Mouse (Mus musculus) forebrain, embryonic 12.5 days (tissue): ENCODE results near the gene Itsn1. TPM values are rescaled to one million over a fixed set of nuclear protein-coding genes. Genes with fewer than 3 reads are reported as not detected.

ENCODE experiments used
- ATAC-seq: fragments of 200-750 bp; cut with Nextera tagmentation; 2 replicates; pipeline ENCODE4 v1.8.0; 2017; ENCODE audit warnings: moderate TSS enrichment; ENCODE audit not compliant: low FRiP score
- H3K27ac ChIP-seq: fragments of 300-500 bp; sonication (generic); 2 replicates; pipeline ENCODE4 v1.5.1; 2016; ENCODE audit warnings: mild to moderate bottlenecking
- H3K27me3 ChIP-seq: fragments of 300-500 bp; sonication (generic); 2 replicates; pipeline ENCODE4 v1.6.1; 2016; ENCODE audit warnings: mild to moderate bottlenecking
- H3K36me3 ChIP-seq: fragments of 300-500 bp; sonication (generic); replicated peaks from 2 replicates; pipeline ENCODE4 v1.6.1; 2016; ENCODE audit warnings: mild to moderate bottlenecking
- H3K4me1 ChIP-seq: fragments of 300-500 bp; sonication (generic); 2 replicates; pipeline ENCODE4 v1.6.1; 2016
- H3K4me2 ChIP-seq: fragments of 300-500 bp; sonication (generic); 2 replicates; pipeline ENCODE4 v1.6.1; 2016; ENCODE audit warnings: mild to moderate bottlenecking, moderate library complexity
- H3K4me3 ChIP-seq: fragments of 300-500 bp; sonication (generic); replicated peaks from 2 replicates; pipeline ENCODE4 v1.5.1; 2016; ENCODE audit warnings: mild to moderate bottlenecking
- H3K9ac ChIP-seq: fragments of 300-500 bp; sonication (generic); 2 replicates; pipeline ENCODE4 v1.6.1; 2016; ENCODE audit warnings: mild to moderate bottlenecking
- H3K9me3 ChIP-seq: fragments of 300-500 bp; sonication (generic); 2 replicates; pipeline ENCODE4 v1.6.1; 2016
- WGBS: fragments of 180-500 bp; shearing (Covaris S2); methylation state at CpG from one replicate; pipeline ENCODE4 v1.1.7; 2016; 5-methylcytosine and 5-hydroxymethylcytosine counted together
- polyA plus RNA-seq: library from polyadenylated mRNA; unstranded; fragments of >200 nt; fragmentation: Nextera tagmentation; extraction: Ambion mirVana; gene quantifications from 2 replicates; pipeline ENCODE4 v1.2.1, GENCODE M21; 2016

Gene Itsn1
- polyA plus RNA-seq, 1 experiment from 2014 or later, result 65.4 TPM

- 47% methylated on average over 10 of the region's 10 CpGs for WGBS
- peak; percentile 24; the same call in 1 of the 2 replicates for ATAC-seq
Measured at GRCm38 (mm10) chr16:91936340-91937030, 207.4 kb downstream of the Itsn1 start.

DNA sequence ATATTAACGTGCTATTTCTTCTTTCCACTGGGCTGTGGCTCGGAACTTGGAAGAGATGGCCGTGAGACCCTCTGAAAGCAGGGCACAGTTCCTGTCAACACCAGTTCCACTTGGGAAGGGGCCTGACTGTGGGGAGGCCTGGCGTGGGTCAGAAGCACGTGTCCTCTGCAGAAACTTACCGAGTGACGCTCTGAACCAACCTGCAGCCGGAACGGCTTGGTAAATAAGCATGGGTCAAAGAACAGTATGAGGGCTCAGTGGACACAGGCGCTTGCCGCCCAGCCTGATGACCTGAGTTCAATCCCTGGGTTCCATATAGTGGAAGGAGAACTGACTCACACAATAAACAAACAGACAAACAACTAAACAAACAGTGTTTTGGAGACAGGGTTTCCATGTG is 208.2 kb downstream of the Itsn1 start:
- ATAC-seq, result no peak
- Histone ChIP-seq H3K36me3 (no peaks in the 10 kb centered on the region), H3K9me3 (no peaks in the 10 kb centered on the region), H3K27ac (no peak overlapping the region), H3K4me3 (no peak overlapping the region), H3K27me3 (no peaks in the 10 kb centered on the region), H3K9ac (no peak overlapping the region), H3K4me1 (no peaks in the 10 kb centered on the region), H3K4me2 (no peak overlapping the region)
- 91% methylated on average over 11 of the region's 11 CpGs for WGBS

More at GRCm38 (mm10) chr16:91936340-91937030, 207.4 kb downstream of the Itsn1 start:
- no peak overlapping the region for H3K4me2 ChIP-seq
- H3K9me3 ChIP-seq, result no peaks in the 10 kb centered on the region
- H3K27me3 ChIP-seq, result no peaks in the 10 kb centered on the region
- H3K4me3 ChIP-seq, result no peak overlapping the region
- H3K27ac ChIP-seq, result no peak overlapping the region
- H3K36me3 ChIP-seq, result no peaks in the 10 kb centered on the region
- H3K4me1 ChIP-seq, result no peaks in the 10 kb centered on the region
- H3K9ac ChIP-seq, result no peak overlapping the region

GRCm38 (mm10) chr16:91938141-91938540 is 209.1 kb downstream of the Itsn1 start:
- Histone ChIP-seq H3K4me3 (no peak overlapping the region), H3K9me3 (no peaks in the 10 kb centered on the region), H3K36me3 (no peaks in the 10 kb centered on the region), H3K9ac (no peak overlapping the region), H3K4me2 (no peak overlapping the region), H3K4me1 (no peaks in the 10 kb centered on the region), H3K27ac (no peak overlapping the region), H3K27me3 (no peaks in the 10 kb centered on the region)
- WGBS, result 80% methylated on average over 5 of the region's 5 CpGs
- ATAC-seq, result no peak

DNA sequence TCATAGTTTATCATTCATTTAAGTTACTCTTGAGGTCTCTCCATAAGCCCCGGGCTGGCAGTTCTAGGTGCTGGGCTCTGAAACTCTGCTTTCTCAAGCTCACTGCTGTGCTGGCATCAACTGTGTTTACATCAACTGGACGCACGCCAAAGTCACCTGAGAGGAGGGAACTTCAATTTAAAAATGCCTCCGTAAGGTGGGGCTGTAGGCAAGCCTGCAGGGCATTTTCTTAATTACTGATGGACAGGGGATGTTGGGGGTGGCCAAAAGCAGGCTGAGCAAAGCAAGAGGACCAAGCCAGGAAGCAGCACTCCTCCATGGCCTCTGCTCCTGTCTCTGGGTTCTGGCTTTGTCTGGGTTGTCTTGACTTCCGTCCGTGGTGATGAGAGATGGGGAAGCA is 211.6 kb downstream of the Itsn1 start:
- no peak for ATAC-seq
- WGBS, result 83% methylated on average over 6 of the region's 6 CpGs
- no peaks in the 10 kb centered on the region for H3K27me3 ChIP-seq
- no peaks in the 10 kb centered on the region for H3K36me3 ChIP-seq
- H3K4me2 ChIP-seq, result no peak overlapping the region
- no peak overlapping the region for H3K27ac ChIP-seq
- H3K4me1 ChIP-seq, result no peaks in the 10 kb centered on the region
- no peak overlapping the region for H3K4me3 ChIP-seq
- 0 out of 2 replicates have a peak overlapping the region, but pooled peaks have one; percentile 4 for H3K9ac ChIP-seq
- H3K9me3 ChIP-seq, result no peaks in the 10 kb centered on the region

DNA sequence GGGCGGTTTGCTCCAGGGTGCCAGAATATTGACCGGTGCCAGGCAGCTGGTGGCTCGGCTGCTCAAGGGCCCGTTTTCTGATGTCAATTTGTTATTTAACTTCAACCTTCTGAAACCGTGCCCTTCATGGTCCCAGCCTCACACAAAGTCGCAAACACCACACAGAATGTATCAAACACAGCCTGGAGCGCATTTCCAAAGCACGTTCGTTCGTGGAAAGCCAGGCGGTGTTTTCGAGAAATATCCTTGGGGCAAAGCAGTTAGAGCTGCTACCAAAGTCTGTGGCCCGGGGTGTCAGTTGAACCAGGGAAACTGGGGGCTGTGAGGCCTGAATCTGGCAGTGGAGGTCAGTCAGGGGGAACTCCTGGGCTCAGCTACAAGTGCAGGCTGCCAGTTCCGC is 213.1 kb downstream of the Itsn1 start:
- no peaks in the 10 kb centered on the region for H3K36me3 ChIP-seq
- no peak overlapping the region for H3K4me2 ChIP-seq
- H3K27ac ChIP-seq, result no peak overlapping the region
- no peak overlapping the region for H3K4me3 ChIP-seq
- no peak for ATAC-seq
- H3K9ac ChIP-seq, result no peak overlapping the region
- no peaks in the 10 kb centered on the region for H3K27me3 ChIP-seq
- 91% methylated on average over 14 of the region's 14 CpGs for WGBS
- H3K4me1 ChIP-seq, result no peaks in the 10 kb centered on the region
- no peaks in the 10 kb centered on the region for H3K9me3 ChIP-seq

- WGBS, result 91% methylated on average over 10 of the region's 10 CpGs
- no peaks in the 10 kb centered on the region for H3K27me3 ChIP-seq
- ATAC-seq, result no peak
Measured at GRCm38 (mm10) chr16:91946261-91946660, 217.2 kb downstream of the Itsn1 start.

DNA sequence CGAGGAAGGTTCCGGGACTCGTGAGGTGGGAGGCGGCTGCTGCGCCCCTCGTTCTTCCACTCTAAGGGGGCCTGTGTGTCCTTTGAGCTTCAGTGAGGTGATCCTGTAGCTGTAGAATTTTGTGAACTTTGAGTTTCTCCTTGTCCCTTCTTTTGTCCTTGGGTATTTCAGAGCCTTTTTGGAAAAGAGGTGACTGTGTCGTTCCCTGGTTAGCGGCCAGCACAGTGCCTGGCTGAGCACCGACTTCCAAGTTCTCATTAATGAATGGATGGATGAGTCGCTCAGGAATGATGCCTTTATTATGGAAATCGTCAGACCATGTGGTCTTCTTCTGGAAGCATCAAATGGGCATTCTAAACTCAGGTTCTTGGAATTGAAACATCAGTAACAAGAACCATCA is 218.0 kb downstream of the Itsn1 start:
- Histone ChIP-seq H3K27me3 (no peaks in the 10 kb centered on the region), H3K36me3 (no peaks in the 10 kb centered on the region), H3K4me3 (no peak overlapping the region), H3K4me1 (no peaks in the 10 kb centered on the region), H3K9me3 (no peaks in the 10 kb centered on the region), H3K4me2 (no peak overlapping the region), H3K27ac (no peak overlapping the region), H3K9ac (no peak overlapping the region)
- ATAC-seq, result no peak
- WGBS, result 66% methylated on average over 11 of the region's 11 CpGs

More at GRCm38 (mm10) chr16:91946261-91946660, 217.2 kb downstream of the Itsn1 start:
- H3K9me3 ChIP-seq, result no peaks in the 10 kb centered on the region
- H3K9ac ChIP-seq, result no peak overlapping the region
- H3K4me2 ChIP-seq, result no peak overlapping the region
- no peak overlapping the region for H3K27ac ChIP-seq
- no peaks in the 10 kb centered on the region for H3K36me3 ChIP-seq
- H3K4me3 ChIP-seq, result no peak overlapping the region
- no peaks in the 10 kb centered on the region for H3K4me1 ChIP-seq

- no peak for ATAC-seq
- WGBS, result 92% methylated on average over 4 of the region's 4 CpGs
Measured at GRCm38 (mm10) chr16:91953967-91954366, 224.9 kb downstream of the Itsn1 start.

GRCm38 (mm10) chr16:91954766-91955165 is 225.7 kb downstream of the Itsn1 start:
- 88% methylated on average over 8 of the region's 8 CpGs for WGBS
- no peak overlapping the region for H3K4me3 ChIP-seq
- H3K4me2 ChIP-seq, result no peak overlapping the region
- ATAC-seq, result no peak
- H3K27me3 ChIP-seq, result no peaks in the 10 kb centered on the region
- H3K4me1 ChIP-seq, result no peaks in the 10 kb centered on the region
- no peak overlapping the region for H3K9ac ChIP-seq
- H3K9me3 ChIP-seq, result 0 out of 2 replicates have a peak, but pooled peaks cover 9% of the 10 kb centered on the region
- no peaks in the 10 kb centered on the region for H3K36me3 ChIP-seq
- H3K27ac ChIP-seq, result no peak overlapping the region

More at GRCm38 (mm10) chr16:91953967-91954366, 224.9 kb downstream of the Itsn1 start:
- Histone ChIP-seq H3K4me3 (no peak overlapping the region), H3K4me1 (no peaks in the 10 kb centered on the region), H3K9ac (no peak overlapping the region), H3K27me3 (no peaks in the 10 kb centered on the region), H3K9me3 (0 out of 2 replicates have a peak, but pooled peaks cover 9% of the 10 kb centered on the region), H3K36me3 (no peaks in the 10 kb centered on the region), H3K27ac (no peak overlapping the region), H3K4me2 (no peak overlapping the region)

- peak overlapping the region; percentile 89 for H3K27ac ChIP-seq
- peak overlapping the region; percentile 40 for H3K4me2 ChIP-seq
- WGBS, result 10% methylated on average over 9 of the region's 9 CpGs
- H3K4me3 ChIP-seq, result no peak overlapping the region
- ATAC-seq, result peak; percentile 64
- H3K4me1 ChIP-seq, result peaks cover 29% of the 10 kb centered on the region
- H3K9ac ChIP-seq, result no peak overlapping the region
- 0 out of 2 replicates have a peak, but pooled peaks cover 3% of the 10 kb centered on the region for H3K9me3 ChIP-seq
- no peaks in the 10 kb centered on the region for H3K27me3 ChIP-seq
- no peaks in the 10 kb centered on the region for H3K36me3 ChIP-seq
Measured at GRCm38 (mm10) chr16:91962204-91962893, 233.3 kb downstream of the Itsn1 start.

GRCm38 (mm10) chr16:91962894-91963555 is 233.9 kb downstream of the Itsn1 start:
- Histone ChIP-seq H3K9me3 (0 out of 2 replicates have a peak, but pooled peaks cover 3% of the 10 kb centered on the region), H3K4me3 (no peak overlapping the region; the same call in 1 of the 2 replicates), H3K36me3 (no peaks in the 10 kb centered on the region), H3K4me1 (peaks cover 29% of the 10 kb centered on the region), H3K27me3 (no peaks in the 10 kb centered on the region), H3K9ac (no peak overlapping the region), H3K27ac (peak overlapping the region; percentile 89), H3K4me2 (peak overlapping the region; percentile 40)
- ATAC-seq, result peak; percentile 96
- WGBS, result 26% methylated on average over 14 of the region's 14 CpGs

- Histone ChIP-seq H3K4me2 (peak overlapping the region; percentile 40), H3K36me3 (no peaks in the 10 kb centered on the region), H3K9ac (no peak overlapping the region), H3K4me1 (peaks cover 29% of the 10 kb centered on the region), H3K9me3 (0 out of 2 replicates have a peak, but pooled peaks cover under 1% of the 10 kb centered on the region), H3K27ac (peak overlapping the region; percentile 89), H3K4me3 (no peak overlapping the region), H3K27me3 (no peaks in the 10 kb centered on the region)
- WGBS, result 67% methylated on average over 3 of the region's 3 CpGs
- 0 out of 2 replicates have a peak, but pooled peaks have one; percentile 17 for ATAC-seq
Measured at GRCm38 (mm10) chr16:91963556-91963900, 234.4 kb downstream of the Itsn1 start.
